Mouse (Mus musculus) brain, embryonic 18.5 days (tissue): ENCODE results near the gene Dgkb.
A peak's percentile ranks its signal among the peaks of the same experiment; 100 is the strongest.

Experiments used
- DNase-seq: peaks from one replicate; pipeline ENCODE4 v3.0.0-alpha.2; 2012; ENCODE audit warnings: low read depth, low spot score

Gene Dgkb

DNA sequence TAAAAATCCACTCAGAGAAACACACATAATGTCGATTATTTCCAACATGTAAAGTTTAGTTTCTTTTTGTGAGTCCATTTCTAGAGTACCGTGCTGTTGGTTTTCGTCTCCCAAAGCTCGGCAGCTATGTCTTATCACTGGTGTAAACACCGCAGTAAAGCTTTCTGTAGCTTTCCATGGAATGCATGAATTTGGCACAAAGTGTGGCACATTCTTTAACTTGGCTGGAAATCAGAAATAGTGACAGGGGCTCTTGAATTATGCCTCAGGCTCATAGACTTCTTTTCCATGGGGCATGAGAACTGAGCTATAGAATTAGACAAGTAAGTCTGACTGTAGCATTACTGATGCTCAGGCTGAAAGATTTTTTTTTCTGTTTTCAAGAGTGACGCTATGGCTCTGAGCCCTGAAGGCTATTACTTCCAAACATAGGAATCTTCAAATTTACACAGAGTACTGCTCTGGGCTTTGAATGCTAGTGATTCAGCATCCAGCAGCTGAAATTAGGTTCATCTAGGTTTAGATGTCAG, 179.0 kb downstream of the Dgkb start:
- no peak for DNase-seq

DNA sequence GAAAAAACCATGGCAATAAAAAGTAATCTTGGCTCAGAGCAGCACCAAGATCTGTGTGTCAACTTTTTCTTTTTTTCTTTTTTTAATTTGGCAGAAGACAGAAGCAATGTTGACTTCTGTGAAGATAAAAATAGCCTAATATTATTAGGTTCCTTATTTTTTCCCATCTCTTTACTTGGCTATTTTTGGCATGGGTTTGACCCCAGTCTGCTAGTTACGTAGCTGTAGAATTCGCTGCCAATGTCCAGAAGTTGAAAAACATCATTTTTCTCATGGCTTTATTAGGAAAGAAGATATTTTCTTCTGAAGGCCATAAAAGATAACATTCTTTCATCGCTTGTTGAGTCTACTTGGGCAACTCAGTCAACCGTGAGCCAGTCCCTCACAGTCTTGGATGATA, 200.1 kb downstream of the Dgkb start:
- no peak for DNase-seq

DNA sequence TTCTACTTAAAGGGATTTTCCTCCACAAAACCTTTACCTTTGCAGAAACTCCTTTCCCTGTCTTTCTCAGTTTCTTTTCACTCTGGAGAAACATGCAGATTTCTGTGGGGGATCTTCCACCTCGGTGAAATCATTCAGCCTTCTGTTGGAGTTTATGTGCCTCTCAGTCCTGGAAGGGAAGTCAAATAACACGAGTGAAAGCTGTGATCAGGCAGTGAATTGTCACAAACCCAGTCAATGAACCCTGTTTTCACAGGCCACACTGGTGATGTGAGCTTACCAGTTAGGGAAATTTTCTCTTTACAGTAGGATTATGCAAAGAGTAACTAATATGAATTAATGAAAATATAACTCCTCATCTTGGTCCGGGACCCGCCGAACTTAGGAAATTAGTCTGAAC, 229.7 kb downstream of the Dgkb start:
- no peak for DNase-seq

DNA sequence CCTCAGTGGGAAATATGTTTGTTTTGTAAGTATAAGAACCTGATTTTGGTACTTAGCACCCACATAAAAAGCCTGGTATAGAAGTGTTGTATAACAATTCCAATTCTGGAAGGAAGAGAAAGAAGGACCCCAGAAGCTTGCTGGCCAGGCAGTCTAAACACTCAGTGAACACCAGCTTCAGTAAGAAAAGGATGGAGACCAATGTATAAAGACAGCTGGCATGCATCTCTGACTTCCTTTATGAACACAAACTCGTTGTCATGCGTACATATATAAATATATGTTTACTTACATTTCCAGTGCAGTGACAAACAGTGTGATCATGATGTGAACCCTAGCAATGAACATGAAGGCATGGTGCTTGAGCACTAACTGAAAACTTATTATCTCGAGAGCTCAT, 270.7 kb downstream of the Dgkb start:
- no peak for DNase-seq

DNA sequence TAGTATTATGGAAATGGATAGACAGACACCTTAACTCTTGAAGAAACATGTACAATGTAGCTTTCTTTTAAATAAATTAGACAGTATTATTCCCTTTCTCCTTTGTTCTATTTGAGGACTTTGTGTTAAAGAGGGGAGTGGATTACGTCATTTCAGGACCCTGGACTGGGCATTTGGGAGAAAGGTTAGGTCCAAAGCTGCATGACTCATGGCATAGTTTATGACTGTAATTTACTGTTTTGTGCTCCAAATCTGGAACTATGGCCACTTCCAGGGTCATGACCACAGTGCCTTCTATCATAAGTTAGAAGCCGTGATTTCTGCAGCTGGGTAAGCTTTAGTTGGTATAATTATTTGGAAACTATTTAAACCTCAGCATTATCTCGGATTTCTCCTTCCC, 294.4 kb downstream of the Dgkb start:
- DNase-seq: no peak

DNA sequence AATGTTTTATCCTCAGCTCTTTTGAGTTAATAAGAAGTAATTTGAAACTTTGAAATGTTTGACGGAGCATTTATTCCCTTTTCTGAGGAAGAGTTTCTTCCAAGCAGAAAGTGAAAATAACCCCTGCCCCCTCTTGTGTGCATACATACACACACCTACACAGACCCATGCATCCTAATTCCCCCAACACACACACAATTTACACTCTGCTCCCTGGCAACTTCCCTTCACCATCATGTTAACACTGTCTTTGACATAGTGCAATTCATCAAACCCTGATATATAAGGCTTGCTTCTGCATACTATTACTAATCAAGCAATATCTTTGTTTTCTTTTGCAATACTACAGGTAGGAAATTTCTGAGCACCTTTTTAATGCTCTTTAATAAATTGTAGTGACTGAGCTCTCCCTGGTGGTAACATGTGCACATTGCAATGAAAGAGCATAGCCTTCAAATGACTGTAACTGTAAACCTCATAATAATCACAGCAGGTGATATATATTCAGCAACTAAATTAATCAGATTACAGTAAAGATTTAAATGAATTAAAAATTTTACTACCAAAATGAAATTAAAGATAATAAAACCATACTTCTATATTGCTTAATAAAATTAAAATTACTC, 297.6 kb downstream of the Dgkb start:
- no peak for DNase-seq

DNA sequence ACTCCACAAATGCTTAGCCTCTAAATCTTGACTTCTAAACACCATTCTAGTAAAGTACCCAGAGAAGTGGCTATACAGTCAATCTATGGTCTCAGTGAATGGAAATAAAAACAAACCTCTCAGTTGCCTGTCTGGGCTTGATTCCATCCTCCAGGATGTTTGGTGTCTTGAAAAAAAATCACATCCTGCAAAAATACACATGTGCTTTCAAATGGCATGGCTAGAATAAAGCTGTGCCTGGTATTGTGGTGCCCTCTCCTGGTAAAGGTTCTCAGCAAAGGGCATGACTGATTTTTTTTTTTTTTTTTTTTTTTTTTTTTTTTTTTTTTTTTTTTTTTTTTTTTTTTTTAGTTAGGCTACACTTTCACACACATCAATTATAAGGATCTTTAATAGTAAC, 306.0 kb downstream of the Dgkb start:
- DNase-seq: no peak

DNA sequence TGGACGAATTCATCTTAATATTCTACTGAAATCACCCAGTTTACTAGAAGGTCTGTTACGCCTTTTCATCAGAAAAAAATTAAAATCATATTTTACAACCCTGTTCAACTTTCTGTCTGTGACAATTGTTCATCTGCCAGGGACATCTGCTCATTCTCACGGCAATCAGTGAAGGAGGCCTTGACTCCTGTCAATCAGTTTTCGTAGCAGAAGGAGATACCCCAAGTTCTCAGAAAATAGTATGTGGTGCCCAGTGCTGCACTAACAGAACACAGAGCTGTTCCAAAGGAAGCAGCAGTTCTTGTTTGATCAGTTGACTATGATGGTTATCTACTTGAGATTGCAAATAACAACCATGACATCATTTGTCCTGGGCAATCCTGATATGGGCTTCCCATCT, 307.8 kb downstream of the Dgkb start:
- DNase-seq: no peak

DNA sequence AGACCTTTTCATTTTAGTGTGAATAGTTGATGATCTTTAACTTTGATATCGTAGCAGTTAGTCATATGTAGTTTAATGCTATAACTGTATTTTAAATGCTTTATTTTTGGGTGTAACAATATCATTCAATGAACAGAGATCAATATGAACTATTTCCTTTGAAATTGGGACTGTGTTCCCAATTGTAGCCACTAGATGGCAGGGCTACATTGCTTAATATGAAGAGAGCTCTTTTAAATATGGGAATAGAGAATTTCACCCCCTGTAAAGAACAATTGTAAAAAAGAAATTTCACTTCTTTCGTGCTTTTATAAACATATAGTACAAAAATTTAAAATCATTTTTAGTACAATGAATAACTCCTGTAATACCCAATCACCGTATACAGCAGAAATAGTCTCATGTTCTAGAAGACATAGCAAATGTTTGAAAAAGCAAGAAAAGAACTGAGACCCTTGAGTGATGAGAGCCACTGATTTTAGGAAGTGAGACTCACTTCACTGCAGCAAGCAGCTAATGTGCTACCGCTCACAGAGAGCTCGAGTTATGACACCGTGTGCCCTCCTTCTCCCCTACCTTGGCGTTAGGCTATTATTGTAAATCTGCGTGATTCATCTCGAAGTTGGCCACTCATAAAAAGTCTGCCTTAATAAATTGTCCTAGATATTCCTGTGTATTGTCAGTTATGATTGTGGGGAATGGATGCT, 312.8 kb downstream of the Dgkb start:
- no peak for DNase-seq

DNA sequence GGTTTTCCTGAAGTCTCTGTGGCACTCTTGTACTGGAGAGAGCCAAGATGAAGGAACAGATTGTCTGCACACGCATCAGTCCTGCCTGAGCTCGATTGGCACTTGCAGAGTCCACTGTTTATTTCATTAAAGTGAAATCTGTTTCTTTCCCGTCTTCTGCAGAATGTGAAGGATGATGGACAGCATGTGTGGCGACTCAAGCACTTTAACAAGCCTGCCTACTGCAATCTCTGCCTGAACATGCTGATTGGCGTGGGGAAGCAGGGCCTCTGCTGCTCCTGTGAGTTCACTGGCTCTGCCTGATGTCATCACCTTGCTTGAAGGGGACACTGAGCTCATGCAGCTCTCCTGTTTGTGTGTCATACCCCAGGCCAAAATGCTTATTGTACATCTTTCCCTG, 318.9 kb downstream of the Dgkb start:
- no peak for DNase-seq

DNA sequence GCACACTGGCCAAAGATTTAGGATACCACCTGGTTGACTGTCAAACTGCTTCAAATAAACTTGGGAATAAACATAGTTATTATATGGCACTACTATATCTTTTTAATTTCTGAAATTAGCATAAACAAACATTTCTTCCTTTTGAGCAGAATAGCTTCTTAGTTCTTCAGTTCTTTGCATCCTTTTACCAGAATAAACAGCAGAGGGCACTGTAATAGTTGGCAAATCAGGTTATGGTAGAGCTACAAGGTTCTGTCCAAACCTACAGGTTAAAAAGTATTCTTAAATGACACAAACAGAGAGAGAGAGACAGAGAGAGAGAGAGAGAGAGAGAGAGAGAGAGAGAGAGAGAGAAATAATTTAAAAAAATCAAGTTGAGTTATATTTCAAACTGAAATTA, 322.5 kb downstream of the Dgkb start:
- peak; percentile 39 for DNase-seq

DNA sequence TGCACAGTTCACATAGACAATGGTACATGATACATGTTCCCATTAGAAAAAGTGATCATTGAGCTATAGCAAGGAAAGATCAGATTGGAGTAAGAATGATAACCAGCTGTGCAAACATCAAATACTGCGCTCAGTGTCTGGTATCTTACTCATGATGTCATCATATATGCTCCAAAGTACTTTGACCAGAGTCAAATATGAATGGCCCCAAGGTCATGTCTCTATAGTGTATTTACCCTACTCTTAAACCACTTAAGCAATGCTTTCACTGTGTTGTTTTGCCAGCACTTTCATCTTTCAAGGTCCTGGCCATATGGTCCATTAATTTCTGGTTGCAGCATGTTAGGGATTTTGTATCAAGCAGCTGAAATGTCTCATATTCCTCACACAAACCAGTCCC, 415.1 kb downstream of the Dgkb start:
- no peak for DNase-seq

DNA sequence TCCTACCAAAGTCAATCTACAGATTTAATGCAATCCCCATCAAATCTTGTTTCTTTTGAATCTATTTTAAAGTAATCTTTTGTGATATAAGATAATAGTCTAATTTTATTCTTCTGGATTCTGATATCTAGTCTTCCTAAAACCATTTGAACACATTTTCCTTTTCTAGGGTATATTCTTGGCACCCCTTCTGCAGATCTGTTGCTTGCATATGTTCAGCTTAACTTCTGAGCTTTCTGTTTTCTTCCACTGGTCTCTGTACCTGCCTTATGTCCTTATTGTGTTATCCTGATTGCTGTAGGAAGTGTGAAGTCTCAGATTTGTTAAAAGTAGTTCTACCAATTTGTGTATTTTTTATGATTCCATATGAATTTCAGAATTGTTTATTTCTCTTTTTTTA, 451.3 kb downstream of the Dgkb start:
- no peak for DNase-seq

DNA sequence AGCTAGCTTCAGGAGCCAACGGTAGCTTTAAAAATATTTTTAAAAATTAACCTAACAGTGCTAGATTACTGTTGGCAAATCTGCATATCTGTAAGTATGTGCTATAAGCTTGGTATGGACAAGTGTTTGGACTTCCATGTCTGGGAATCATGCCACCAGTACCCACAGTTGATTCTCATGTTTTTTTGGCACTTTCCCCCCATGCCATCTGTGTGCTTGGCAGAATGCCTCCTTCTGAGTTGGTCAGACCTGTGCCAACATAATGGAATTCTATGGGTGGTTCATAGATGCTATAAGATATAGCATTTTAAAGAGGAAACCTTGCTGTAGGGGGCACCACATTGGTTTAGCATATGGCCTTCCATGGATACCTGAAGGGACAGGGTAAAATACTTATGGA, 484.0 kb downstream of the Dgkb start:
- peak; percentile 61 for DNase-seq

DNA sequence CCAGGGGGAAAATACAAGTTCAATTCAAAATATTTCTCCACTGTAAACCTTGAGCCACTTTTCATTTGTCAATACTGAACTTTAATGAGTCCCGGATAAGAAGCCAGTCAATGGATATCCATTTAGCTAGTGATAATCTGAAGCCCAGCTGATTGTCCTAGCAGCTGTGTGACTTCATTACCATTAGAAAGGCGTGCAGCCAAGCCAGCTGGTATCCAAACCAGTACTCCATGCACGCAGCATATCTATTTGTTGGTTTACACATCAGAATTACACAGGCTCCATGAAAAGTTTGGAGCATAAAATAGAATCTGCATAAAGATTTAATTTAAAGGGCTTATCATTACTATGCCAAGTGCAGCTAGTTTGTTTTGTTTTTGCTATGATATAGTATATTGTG, 486.3 kb downstream of the Dgkb start:
- DNase-seq: peak; percentile 10

DNA sequence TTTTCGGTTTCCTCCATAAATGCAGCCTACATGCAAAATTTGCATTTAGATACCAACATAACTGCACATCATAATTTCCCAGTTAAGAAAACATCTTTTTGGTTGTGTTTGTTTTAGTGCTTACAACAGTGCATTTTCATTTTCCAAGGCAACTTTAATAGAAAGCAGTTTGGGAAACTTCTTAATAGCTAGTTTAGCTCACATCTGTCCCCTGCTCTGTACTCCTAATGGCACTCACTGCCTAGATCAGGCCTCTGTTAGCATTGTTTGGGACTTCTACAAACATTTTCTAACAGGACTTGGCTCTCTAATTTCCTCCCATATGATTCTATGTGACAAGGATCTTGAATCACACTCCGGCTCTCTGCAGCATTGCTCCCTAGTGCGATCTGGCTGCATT, 486.7 kb downstream of the Dgkb start:
- DNase-seq: no peak

DNA sequence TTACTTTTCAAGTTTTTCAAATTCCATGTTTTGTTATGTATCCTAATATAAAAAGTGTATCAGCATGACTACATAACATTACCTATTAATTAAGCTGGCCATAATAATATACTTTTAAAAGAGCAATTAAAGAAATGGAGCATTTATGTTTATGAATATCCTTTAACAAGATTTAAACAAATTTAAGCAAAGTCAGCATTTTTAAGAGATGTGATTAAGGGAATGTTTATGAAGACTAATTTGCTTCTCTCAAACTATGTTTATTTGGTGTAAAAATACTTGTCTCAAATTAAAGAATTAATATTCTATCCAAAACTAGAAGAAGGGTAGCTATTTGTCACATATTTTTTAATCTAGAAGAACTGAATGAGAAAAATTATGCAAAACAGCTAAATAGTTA, 492.4 kb downstream of the Dgkb start:
- DNase-seq: no peak

DNA sequence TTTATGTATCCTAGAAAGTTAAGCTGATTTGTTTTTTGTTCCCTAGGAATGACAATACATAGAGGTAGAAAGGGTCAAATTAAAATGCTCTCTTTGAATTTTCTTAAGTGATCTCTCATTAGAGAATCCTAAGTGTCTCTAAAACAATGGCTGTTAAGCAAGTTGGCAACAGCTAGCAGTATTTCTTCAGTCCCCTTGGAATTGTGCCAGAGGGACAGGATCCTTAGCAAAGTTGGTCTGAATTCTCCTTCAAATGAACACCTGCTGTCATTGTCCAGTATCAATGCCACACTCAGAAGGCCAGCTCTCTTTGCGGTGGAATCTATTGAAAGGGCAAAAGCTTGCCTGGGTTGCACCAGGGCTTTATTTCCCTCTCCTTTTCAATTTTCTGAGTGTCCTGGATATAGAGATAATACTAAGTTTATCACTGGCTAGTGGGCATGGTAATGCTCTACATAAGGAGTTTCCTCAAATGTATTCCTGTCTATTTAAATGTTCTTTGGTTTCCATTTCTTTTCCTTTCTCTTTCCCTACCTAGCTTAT, 510.3 kb downstream of the Dgkb start:
- no peak for DNase-seq

DNA sequence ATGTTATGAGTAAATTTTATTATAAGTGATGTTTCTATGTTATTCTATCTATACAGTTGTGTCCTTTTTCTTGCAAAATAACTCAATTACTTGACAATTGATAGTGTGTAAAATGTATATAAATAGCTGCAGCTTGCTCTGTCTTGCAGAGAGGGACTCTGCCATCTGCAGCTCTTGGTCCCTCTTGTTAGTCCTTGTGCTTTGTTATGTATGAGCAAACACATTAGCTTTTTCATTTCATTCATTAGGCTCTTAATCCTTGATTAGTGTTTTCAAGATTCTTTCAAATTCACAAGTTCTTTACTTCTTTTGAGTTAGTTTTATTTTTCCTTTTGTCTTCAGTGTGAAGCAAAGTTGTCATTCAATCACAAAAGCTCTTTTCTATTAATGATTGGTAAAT, 511.3 kb downstream of the Dgkb start:
- no peak for DNase-seq

DNA sequence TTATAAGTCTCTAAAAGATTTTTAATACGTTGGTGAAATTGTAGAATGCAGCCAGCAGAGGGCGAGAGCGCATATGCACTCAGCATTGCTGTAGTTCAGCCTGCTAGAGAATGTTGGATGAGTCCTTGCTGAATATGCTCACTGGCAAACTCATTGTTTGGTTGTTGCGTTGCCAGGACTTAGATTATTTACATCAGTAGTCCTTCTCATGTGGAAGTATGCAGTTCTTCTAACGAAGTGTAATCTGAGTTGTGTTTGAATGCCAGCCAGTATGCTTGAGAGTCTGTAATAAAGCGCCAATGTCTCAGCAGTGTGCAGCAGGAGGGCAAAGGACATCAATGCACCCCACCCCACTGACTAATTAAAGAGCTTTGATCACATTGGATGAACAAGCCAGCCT, 525.1 kb downstream of the Dgkb start:
- peak; percentile 66 for DNase-seq

DNA sequence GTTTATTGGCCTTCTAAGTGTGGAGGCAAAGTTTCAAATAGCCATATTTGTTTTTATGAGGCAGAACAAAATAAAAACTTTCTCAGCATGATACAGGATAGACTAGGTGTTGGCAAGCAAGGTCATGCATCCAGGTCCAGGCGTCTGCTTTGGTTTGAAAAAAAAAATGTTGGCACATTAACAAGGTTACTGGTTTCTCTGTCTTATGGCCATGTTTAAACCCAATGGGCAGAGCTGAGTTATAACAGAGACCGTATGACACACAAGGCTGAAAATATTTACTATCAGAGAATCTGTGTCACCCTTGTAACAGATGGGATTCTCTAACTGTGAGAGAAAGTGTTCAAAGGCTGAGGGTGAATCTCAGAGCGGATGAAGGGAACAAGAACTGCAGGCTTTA, 535.0 kb downstream of the Dgkb start:
- no peak for DNase-seq

DNA sequence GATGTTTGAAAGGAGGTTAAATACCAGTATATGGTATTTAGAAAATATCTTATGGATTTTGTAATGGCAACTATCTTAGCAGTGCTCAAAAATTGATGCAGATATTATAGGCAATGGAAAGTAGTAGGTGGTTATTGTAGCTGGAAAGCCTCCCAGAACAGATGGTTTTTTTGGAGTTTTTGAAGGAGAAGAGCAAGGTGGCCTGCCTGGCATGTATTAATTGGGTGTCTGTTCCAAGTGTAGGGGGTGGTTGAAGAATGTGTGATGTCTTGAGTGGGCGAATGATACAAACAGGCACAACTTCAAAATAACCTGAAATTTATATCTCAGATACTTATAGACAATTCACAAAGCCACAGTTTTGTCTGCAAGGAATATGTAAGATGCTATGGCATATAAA, 538.9 kb downstream of the Dgkb start:
- no peak for DNase-seq

DNA sequence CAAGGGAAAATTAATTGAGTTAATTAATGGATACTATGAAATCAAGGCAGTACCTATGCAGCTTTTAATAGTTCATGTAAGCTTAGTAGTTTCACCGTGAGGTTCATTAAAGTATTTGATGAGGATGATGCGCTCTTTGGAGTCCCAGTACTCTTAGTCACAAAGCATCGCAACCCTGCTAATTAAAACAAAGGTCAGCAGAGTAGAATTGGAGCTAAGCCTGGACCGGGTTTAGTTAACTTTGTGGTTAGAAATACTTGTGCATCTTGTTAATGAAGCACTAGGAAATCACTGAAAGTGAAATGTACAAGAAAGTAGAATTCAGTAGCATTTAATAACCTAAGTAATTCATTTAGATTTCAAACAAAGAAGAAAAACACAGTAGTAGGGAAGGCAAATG, 544.0 kb downstream of the Dgkb start:
- no peak for DNase-seq
